Mouse (Mus musculus) forebrain, postnatal 0 days (tissue): ENCODE measurements at regions not wholly inside any gene's neighbourhood (a gene's known extent, or its start where the extent isn't known, plus 50 kb on each side); places are given as distances from the start of the nearest gene placed in this dataset.

Source experiments
- ATAC-seq: fragments of 200-750 bp; cut with Nextera tagmentation; 2 replicates; pipeline ENCODE4 v1.8.0; 2017; ENCODE audit warnings: mild to moderate bottlenecking, moderate library complexity
- DNase-seq: peaks from one replicate; pipeline ENCODE4 v3.0.0-alpha.2; 2015
- H3K27ac ChIP-seq: fragments of 300-500 bp; sonication (generic); 2 replicates; pipeline ENCODE4 v1.5.1; 2014; ENCODE audit warnings: low read depth, mild to moderate bottlenecking, antibody characterized with exemption, low read length, moderate library complexity, mixed read lengths
- H3K27me3 ChIP-seq: fragments of 300-500 bp; sonication (generic); 2 replicates; pipeline ENCODE4 v1.6.1; 2014; ENCODE audit warnings: mild to moderate bottlenecking, low read length, mixed read lengths; ENCODE audit not compliant: insufficient read depth
- H3K36me3 ChIP-seq: fragments of 300-500 bp; sonication (generic); 2 replicates; pipeline ENCODE4 v1.6.1; 2014; ENCODE audit warnings: mild to moderate bottlenecking, moderate library complexity; ENCODE audit not compliant: insufficient read depth
- H3K4me1 ChIP-seq: fragments of 300-500 bp; sonication (generic); 2 replicates; pipeline ENCODE4 v1.6.1; 2014; ENCODE audit warnings: antibody characterized with exemption; ENCODE audit not compliant: insufficient read depth
- H3K4me2 ChIP-seq: fragments of 300-500 bp; sonication (generic); 2 replicates; pipeline ENCODE4 v1.6.1; 2014; ENCODE audit warnings: low read depth, mild to moderate bottlenecking, moderate library complexity
- H3K4me3 ChIP-seq: fragments of 300-500 bp; sonication (generic); 2 replicates; pipeline ENCODE4 v1.5.1; 2014; ENCODE audit warnings: low read depth, low read length, mixed read lengths
- H3K9ac ChIP-seq: fragments of 300-500 bp; sonication (generic); 2 replicates; pipeline ENCODE4 v1.6.1; 2014; ENCODE audit warnings: mild to moderate bottlenecking
- H3K9me3 ChIP-seq: fragments of 300-500 bp; sonication (generic); 2 replicates; pipeline ENCODE4 v1.6.1; 2016; ENCODE audit warnings: low read length
- CTCF ChIP-seq: sonication (generic); IDR thresholded peaks from 2 replicates; pipeline ENCODE4 v1.5.1; 2016; ENCODE audit warnings: antibody characterized with exemption, control low read depth, low read depth
- WGBS: fragments of 180-500 bp; shearing (Covaris S2); extraction: QIAGEN DNeasy Blood & Tissue Kit; methylation state at CpG from one replicate; pipeline ENCODE4 v1.1.7; 2014; 5-methylcytosine and 5-hydroxymethylcytosine counted together

GRCm38 (mm10) chr17:14764796-14765195, 70.8 kb upstream of the Thbs2 start:
- no peak overlapping the region for H3K9ac ChIP-seq

GRCm38 (mm10) chr17:14753095-14753494, 59.1 kb upstream of the Thbs2 start:
- Histone ChIP-seq H3K9ac (no peak overlapping the region), H3K4me2 (no peak overlapping the region), H3K4me1 (no peaks in the 10 kb centered on the region; the same call in 1 of the 2 replicates), H3K9me3 (no peaks in the 10 kb centered on the region), H3K27ac (no peak overlapping the region), H3K36me3 (no peaks in the 10 kb centered on the region), H3K4me3 (no peak overlapping the region), H3K27me3 (no peaks in the 10 kb centered on the region)
- WGBS = 86% methylated on average over 5 of the region's 5 CpGs
- DNase-seq (no peak), ATAC-seq (no peak)
- TF ChIP-seq CTCF = no peak

More at GRCm38 (mm10) chr17:14764796-14765195, 70.8 kb upstream of the Thbs2 start:
- DNase-seq (no peak), ATAC-seq (no peak)
- H3K4me2 ChIP-seq = no peak overlapping the region
- no peak overlapping the region for H3K4me3 ChIP-seq
- H3K4me1 ChIP-seq = no peaks in the 10 kb centered on the region
- H3K27ac ChIP-seq = no peak overlapping the region
- H3K27me3 ChIP-seq = no peaks in the 10 kb centered on the region
- no peak for TF ChIP-seq CTCF
- WGBS = 66% methylated on average over 4 of the region's 4 CpGs
- H3K9me3 ChIP-seq = no peaks in the 10 kb centered on the region
- H3K36me3 ChIP-seq = no peaks in the 10 kb centered on the region

- H3K4me3 ChIP-seq = no peak overlapping the region
- no peak overlapping the region for H3K27ac ChIP-seq
- H3K9ac ChIP-seq = no peak overlapping the region
- H3K4me2 ChIP-seq = no peak overlapping the region
- no peak for ATAC-seq
- no peaks in the 10 kb centered on the region; the same call in 1 of the 2 replicates for H3K4me1 ChIP-seq
- H3K27me3 ChIP-seq = no peaks in the 10 kb centered on the region
- H3K9me3 ChIP-seq = no peaks in the 10 kb centered on the region
- 89% methylated on average over 3 of the region's 3 CpGs for WGBS
- no peaks in the 10 kb centered on the region for H3K36me3 ChIP-seq
- no peak for TF ChIP-seq CTCF
- no peak for DNase-seq
These were observed 56.6 kb upstream of the Thbs2 start for GRCm38 (mm10) chr17:14750519-14751145.

GRCm38 (mm10) chr17:14749281-14749680, 55.2 kb upstream of the Thbs2 start:
- Histone ChIP-seq H3K27ac (no peak overlapping the region), H3K4me3 (no peak overlapping the region), H3K36me3 (no peaks in the 10 kb centered on the region), H3K9me3 (no peaks in the 10 kb centered on the region), H3K27me3 (no peaks in the 10 kb centered on the region), H3K4me1 (no peaks in the 10 kb centered on the region; the same call in 1 of the 2 replicates), H3K4me2 (no peak overlapping the region), H3K9ac (no peak overlapping the region)
- WGBS = 84% methylated on average over 2 of the region's 2 CpGs
- DNase-seq (no peak), ATAC-seq (no peak)
- no peak for TF ChIP-seq CTCF

DNA sequence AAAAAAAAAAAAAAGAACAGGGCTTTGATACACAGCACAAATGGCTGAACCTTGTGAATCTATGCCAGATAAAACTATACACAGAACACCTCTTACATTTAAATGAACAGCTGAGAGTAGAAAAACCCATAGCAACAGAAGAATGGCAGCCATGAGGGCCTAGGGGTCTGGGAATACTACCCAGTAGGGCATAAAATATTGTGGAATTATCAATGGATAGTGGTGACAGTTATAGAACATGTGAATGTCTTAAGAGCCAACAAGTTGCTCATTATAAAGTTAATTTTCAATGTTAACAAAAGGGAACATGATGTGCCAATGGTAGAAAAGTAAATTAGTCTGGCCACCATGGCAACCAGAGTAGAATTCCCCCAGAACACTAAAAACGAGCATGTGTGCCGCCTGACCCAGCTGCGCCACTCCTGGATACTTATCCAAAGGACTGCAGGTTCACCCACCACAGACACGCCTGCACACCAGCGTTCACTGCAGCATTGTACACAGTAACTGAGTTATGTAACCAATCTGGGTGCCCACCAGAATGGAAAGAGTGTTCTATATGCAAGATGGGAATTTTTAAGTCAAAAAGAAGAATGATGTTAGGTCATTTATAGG, 53.3 kb upstream of the Thbs2 start:
- H3K27me3 ChIP-seq = no peaks in the 10 kb centered on the region
- H3K27ac ChIP-seq = no peak overlapping the region
- WGBS = 42% methylated on average over 5 of the region's 5 CpGs
- H3K4me1 ChIP-seq = no peaks in the 10 kb centered on the region; the same call in 1 of the 2 replicates
- H3K4me3 ChIP-seq = no peak overlapping the region
- peak; percentile 66 for ATAC-seq
- DNase-seq = peak; percentile 32
- no peaks in the 10 kb centered on the region for H3K9me3 ChIP-seq
- H3K9ac ChIP-seq = no peak overlapping the region
- no peak overlapping the region for H3K4me2 ChIP-seq
- TF ChIP-seq CTCF = no peak
- no peaks in the 10 kb centered on the region for H3K36me3 ChIP-seq

- H3K36me3 ChIP-seq = no peaks in the 10 kb centered on the region
- H3K4me1 ChIP-seq = no peaks in the 10 kb centered on the region; the same call in 1 of the 2 replicates
- H3K4me3 ChIP-seq = no peak overlapping the region
- H3K27me3 ChIP-seq = no peaks in the 10 kb centered on the region
- ATAC-seq (no peak), DNase-seq (no peak)
- no peak overlapping the region for H3K9ac ChIP-seq
- no peak overlapping the region for H3K27ac ChIP-seq
- no peaks in the 10 kb centered on the region for H3K9me3 ChIP-seq
- no peak for TF ChIP-seq CTCF
- 86% methylated on average over 3 of the region's 3 CpGs for WGBS
- H3K4me2 ChIP-seq = no peak overlapping the region
These were observed 51.5 kb upstream of the Thbs2 start for GRCm38 (mm10) chr17:14745512-14745911.

DNA sequence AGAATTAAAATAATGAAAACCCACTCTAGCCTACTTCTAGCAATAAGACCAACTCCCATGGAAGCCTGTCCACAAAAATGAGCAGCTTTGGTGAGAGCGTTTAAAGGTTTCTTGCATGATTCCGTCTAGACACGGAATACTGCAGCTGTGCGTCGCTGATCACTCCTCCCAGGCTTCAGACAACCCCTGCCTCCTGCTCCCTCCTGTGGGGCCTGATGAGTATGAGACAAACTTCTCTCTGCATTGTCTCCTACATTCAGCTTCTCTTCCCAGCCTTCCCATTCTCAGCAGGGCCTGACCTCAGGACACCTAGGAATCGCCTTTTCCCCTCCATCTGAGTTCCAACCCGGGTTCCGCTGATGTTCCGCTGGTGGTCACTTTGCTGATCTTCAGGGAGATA, 50.0 kb upstream of the Thbs2 start:
- no peak for TF ChIP-seq CTCF
- H3K9me3 ChIP-seq = no peaks in the 10 kb centered on the region
- H3K27me3 ChIP-seq = no peaks in the 10 kb centered on the region
- H3K4me2 ChIP-seq = no peak overlapping the region
- ATAC-seq = no peak
- no peak overlapping the region for H3K9ac ChIP-seq
- no peak overlapping the region for H3K27ac ChIP-seq
- H3K4me1 ChIP-seq = no peaks in the 10 kb centered on the region; the same call in 1 of the 2 replicates
- H3K36me3 ChIP-seq = no peaks in the 10 kb centered on the region
- 89% methylated on average over 9 of the region's 9 CpGs for WGBS
- DNase-seq = no peak
- H3K4me3 ChIP-seq = no peak overlapping the region
